Mouse (Mus musculus) heart, adult 8-10 months (tissue): Measurements from ENCODE around the gene Katnb1. TPM values are rescaled to one million over a fixed set of nuclear protein-coding genes. Genes with fewer than 3 reads are reported as not detected.

Experiments used
- DNase-seq: peaks from one replicate; pipeline ENCODE4 v3.0.0; 2022; ENCODE audit warnings: low spot score
- total RNA-seq, 4 experiments: library from RNA; stranded (reverse); gene quantifications; 2 replicates each; pipeline ENCODE4 v1.2.4; 2022

The Katnb1 gene
- total RNA-seq, 4 experiments from 2014 or later: 5.4 to 7.2 (median 7.1) TPM

GRCm38 (mm10) chr8:95084744-95085431 is 3.9 kb downstream of the Katnb1 start:
- no peak for DNase-seq

- DNase-seq: no peak
These were observed 4.6 kb downstream of the Katnb1 start for GRCm38 (mm10) chr8:95085432-95086141.

- DNase-seq: no peak
These were observed 12.6 kb downstream of the Katnb1 start for GRCm38 (mm10) chr8:95093574-95093973.

GRCm38 (mm10) chr8:95099009-95099408 is 18.0 kb downstream of the Katnb1 start:
- peak; percentile 67 for DNase-seq

DNA sequence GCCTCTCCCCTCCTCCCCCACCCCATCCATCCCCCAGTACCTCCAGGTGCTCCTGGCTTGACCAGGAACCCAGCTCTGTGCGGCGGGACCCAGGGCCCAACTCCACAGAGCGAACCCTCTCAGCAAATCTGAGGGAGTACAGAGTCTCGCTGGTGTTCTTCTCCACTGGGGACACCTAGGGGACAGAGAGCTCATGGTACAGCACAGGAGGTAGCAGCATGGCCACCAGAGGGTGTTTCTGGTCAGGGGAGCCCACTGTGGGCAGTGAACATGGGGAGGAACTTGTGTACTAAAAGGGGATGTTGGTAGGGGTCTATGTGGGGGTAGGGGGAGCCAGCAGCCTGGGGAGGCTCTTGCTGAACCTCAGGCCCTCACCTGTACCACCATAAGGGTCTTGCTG is 21.0 kb downstream of the Katnb1 start:
- DNase-seq: no peak

GRCm38 (mm10) chr8:95107306-95107705 is 26.3 kb downstream of the Katnb1 start:
- no peak for DNase-seq

- DNase-seq: no peak
These were observed 31.6 kb downstream of the Katnb1 start for GRCm38 (mm10) chr8:95112594-95112993.

- no peak for DNase-seq
These were observed 32.1 kb downstream of the Katnb1 start for GRCm38 (mm10) chr8:95113108-95113507.

DNA sequence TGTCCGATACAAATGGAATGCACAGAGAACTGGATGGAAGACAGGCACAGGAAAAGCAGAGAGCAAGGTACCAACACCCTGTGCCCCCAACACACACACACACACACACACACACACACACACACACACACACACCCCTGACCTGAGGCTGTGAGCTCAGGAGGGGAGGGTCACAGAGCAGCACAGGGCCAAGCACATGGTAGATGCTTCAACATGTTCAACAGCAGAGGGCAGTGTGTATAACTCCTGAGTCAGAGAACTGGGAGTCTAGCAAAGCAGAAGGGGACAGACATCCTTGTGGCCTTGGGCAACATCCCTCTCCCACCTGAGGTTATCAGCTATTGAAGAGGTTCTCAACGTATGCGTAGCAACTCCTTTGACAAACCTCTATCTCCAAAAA is 32.8 kb downstream of the Katnb1 start:
- DNase-seq: peak; percentile 36

GRCm38 (mm10) chr8:95123455-95123854 is 42.5 kb downstream of the Katnb1 start:
- no peak for DNase-seq

DNA sequence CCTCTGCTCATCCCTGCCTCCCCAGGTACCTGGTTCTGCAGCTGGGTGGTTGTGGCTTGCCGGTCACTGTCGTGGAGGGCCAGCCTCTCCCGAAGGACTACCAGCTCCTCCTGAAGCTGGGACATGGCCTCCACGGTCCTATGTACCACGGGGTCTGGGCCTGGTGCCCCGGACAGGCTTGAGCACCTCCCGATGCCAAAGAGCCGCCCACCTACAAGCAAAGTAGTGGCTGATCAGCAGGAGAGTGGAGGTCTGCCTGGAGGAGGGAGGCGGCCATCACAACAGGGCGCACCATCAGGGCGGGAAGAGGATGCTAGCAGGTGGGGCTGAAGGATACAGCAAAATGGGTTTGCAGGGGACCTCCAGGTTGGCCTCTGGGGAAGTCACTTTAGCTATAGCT is 45.5 kb downstream of the Katnb1 start:
- DNase-seq: no peak

- DNase-seq: no peak
These were observed 46.7 kb downstream of the Katnb1 start for GRCm38 (mm10) chr8:95127658-95128057.

- DNase-seq: no peak
These were observed 47.8 kb downstream of the Katnb1 start for GRCm38 (mm10) chr8:95128750-95129260.

GRCm38 (mm10) chr8:95130966-95131537 is 50.1 kb downstream of the Katnb1 start:
- peak; percentile 67 for DNase-seq

DNA sequence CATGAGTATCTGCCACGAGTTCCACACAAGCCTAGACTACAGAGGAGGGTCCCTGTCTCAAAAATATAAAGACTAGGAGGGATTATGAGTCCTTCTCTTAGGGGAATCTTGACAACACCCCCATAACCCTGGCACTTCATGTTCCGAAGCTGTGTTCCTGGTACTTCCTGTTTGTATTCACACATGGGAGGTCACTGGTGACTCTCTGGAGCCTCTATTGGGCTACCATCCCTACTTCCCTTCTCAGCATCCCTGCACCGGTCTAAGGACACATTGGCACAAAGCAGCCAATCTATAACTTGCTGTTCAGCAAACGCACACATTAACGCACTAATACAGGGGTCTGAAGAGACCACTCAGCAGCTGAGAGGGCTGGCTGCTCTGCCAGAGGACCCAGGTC is 51.0 kb downstream of the Katnb1 start:
- no peak for DNase-seq

- no peak for DNase-seq
These were observed 53.2 kb downstream of the Katnb1 start for GRCm38 (mm10) chr8:95134186-95134585.

DNA sequence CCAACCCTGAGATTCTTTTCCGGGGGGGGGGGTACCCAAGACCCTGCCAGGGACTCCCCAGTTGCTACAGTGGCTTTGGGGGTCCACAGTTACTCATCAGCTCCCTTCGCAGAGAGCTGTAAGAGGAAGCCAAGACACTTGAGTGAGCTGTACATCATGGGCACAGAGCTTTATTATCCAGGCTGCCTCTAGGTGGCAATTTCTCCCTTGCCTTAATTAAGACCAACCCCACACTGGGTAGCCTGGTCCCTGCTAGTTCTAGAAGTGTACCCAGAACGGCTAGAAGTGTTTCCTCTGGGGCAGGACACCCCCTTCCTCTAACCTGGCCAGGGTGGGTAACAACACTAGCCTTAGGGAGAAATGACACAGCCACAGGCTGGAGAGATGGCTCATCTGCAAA is 54.3 kb downstream of the Katnb1 start:
- no peak for DNase-seq

- DNase-seq: no peak
These were observed 55.2 kb downstream of the Katnb1 start for GRCm38 (mm10) chr8:95136218-95136617.

DNA sequence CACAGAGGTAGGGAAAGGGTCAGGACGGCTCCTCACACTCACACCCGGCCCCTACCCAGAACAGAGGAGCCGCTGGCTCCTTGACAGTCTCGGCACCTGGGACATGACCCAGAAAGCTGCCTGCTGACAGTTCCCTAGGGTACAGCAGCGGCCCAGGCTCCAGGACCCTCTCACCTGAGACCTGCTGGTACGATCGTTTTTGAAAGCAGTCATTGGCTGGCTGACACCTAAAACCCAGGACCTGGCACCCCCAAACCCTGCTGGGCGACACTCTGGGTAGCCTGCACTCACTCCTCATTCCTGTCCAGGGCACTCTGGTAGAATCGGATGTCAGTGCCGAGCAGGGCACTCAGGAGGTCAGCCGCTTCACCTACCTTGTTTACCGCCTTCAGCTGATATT is 56.2 kb downstream of the Katnb1 start:
- DNase-seq: no peak

DNA sequence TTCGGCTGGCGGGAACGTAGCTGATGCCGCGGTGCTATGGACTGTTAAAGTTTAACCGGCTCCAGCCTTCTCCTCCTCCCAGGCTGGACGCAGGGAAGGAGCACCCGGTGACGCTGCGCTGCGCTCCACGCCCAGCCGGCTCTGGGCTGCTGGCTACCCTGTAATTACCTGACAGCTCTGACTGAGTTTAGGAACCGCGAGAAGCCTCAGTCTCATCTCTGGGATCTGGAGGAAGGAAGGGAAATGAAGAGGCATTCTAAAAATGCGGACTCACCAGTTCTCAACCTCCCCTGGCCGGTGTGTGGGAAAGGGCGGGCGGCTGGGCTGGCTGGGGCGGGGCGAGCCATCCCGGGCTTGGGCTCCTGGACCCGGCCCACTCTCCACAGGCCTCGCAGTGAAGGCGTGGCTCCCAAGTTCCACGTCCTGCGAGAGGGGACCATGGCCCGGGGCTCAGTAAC is 56.7 kb downstream of the Katnb1 start:
- peak; percentile 55 for DNase-seq

DNA sequence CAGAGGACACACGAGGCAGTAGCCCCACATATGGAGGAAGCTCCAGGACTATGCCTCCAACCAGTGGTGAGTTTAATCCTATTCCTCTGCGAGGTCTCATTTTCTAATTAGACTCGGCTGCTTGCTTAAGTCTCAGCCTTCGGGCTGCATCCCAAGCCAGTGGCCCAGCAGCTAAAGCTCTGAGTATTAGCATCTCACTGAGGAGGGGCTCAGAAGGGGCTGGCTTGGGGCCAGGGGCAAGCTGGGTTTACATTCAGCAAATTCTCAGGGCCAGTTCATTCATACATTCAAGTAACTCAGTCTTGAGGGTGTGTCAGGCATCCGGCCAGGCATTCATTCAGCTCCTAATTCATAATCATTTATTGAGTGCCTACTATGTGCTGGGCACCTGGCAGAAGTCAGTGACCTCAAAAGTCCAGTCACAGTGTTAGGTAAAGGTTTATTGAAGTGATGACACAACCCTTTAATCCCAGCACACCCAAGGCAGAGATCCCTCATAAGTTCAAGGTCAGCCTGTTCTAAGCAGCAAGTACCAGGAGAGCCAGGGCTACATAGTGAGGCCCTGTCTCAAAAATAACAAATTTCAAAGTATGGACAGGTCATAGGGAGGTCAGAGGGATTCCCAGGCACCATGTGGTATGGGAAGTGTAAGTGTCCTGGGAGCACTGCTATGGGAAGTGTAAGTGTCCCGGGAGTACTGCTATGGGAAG is 57.5 kb downstream of the Katnb1 start:
- no peak for DNase-seq

DNA sequence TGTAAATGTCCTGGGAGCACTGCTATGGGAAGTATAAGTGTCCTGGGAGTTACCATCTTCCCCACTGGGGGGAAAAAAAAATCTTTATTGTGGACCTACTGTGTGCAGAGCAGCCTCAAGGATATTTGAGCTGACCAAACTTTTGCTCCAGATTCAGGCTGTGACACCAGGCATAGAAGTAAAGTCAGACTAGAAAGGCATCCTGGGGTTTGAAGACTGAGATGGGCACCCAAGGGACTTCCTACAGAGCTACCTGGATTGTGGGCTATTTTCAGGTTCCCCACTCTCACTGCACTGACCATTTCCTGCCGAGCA is 58.0 kb downstream of the Katnb1 start:
- no peak for DNase-seq
